Mouse (Mus musculus) spleen, adult 18-20 months (tissue): Measurements from ENCODE around the gene Ifitm2.
"Not testable (repeated sequence)": the region's sequence is repeated elsewhere in the genome, so short reads cannot be mapped to it uniquely, and the experiment has no call there.

Experiments
- DNase-seq, 2 experiments: peaks; one replicate each; pipeline ENCODE4 v3.0.0; 2022; ENCODE audit warnings: mixed read lengths in 2 of 2

Ifitm2 gene

DNA sequence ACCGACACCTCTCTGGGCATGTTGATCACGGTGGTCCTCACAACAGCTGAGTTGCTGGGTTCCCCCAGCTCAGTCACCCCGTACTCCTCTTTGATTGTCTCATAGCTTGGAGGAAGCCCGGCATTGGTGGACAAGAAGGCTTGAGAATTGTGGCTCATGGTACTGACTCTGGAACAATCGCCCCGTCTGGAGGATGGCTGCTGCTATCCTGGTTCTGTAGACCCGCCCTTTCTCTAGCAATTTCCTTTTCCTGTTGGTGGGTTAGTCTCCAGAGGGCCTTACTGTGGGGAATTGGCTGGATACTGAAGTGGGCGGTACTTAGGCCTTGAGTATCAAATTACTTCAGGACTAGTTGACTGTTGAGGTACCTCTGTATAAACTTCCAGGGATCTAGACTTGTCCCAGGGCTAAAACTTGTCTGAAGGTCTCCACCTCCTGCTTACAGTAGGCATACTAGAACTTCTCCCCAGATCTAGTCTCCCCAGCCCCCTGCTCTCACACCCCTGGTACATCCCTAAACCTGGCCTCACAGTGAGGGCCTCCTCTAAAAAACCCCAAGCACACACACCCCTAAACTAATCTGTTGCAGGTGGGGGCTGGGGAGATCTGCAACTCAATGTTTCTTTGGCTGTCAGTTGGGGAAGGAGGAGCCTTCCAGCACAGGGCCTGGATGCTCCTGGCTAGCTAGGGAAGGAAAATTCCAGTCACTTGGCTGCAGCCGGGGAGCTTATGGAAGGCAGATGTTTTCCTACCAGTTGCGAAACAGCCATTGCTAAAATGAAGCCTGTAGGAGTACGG, at the start of gene Ifitm2, which contains the start of gene Gm45717:
Ifitm2 (minus strand) TSS at position 230 of the 798 bp plus-strand sequence.
Gm45717 (minus strand) TSS at position 180 of the 798 bp plus-strand sequence.
- DNase-seq = no peak

DNA sequence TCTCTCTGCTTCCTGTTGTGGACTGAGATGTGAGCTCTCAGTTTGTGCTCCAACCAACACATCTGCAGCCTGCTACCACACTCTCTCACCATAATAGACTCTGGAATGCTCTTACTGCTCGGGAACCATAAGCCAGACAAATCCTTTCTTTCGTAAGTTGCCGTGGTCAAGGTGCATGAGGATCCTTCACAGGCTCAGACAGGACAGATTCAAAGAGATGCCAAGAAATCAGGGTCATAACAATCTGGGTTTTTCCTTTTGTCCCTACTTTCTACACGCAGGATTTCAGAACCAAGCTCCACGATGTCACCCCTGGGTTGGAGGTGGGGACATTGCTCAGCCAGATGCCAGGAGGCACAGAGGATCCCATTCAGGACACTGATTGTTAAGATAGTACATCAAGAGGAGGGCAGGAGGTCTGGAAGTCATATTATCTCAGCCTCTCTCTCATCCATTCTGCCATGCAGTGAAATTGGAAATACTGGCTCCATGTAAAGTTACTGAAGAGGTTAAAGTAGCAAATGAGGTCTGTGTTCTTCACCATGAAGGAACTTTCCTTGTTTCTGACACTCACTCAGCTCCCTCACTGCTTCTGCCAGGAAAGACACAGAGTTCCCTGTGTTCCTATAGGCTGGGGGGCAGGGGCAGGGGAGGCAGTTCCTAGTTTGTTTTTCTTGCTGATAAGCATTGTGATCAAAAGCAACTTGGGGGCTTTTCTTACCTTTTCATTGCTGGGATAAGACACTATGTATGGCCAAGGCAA, 47.6 kb upstream of the Ifitm2 start:
- DNase-seq = no peak

DNA sequence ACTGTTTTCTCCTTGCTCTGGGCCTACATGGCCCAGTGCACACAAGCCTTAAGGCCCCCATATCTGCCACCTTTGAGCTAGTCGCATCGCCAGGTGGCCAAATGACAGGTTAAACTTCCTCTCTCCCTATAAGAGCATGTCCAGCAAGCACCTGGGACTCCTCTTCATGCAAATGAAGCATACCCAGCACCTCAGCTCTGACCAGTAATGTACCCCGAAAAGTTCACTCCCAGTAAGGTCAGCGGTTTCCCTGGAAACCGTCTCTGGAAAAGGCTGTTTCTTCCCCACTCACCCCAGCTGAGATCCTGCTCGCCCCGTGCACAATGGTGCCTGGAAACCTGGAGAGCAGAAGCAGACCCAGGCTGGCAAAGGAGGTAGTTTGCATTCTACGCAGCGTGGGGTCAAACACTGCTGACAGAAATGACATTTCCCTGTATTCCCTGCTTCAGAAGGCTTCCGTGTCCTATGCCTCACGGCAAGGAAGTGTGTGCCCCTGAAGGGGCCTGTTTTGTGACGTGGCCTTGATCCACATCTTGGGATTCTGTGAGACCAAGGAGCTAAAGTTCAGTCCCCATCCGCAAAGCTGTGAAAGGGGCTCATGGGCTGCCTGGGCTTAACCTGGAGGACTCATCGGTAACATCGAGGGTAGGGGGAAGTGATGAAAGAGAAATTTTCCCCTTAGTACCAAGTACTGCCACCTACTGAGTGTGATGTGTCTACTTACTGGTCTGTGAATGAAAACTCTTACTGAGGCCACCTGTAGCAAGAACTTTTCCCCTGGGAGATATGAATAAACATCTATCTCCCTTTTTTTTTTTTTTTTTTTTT, 45.3 kb upstream of the Ifitm2 start:
- DNase-seq = no peak

DNA sequence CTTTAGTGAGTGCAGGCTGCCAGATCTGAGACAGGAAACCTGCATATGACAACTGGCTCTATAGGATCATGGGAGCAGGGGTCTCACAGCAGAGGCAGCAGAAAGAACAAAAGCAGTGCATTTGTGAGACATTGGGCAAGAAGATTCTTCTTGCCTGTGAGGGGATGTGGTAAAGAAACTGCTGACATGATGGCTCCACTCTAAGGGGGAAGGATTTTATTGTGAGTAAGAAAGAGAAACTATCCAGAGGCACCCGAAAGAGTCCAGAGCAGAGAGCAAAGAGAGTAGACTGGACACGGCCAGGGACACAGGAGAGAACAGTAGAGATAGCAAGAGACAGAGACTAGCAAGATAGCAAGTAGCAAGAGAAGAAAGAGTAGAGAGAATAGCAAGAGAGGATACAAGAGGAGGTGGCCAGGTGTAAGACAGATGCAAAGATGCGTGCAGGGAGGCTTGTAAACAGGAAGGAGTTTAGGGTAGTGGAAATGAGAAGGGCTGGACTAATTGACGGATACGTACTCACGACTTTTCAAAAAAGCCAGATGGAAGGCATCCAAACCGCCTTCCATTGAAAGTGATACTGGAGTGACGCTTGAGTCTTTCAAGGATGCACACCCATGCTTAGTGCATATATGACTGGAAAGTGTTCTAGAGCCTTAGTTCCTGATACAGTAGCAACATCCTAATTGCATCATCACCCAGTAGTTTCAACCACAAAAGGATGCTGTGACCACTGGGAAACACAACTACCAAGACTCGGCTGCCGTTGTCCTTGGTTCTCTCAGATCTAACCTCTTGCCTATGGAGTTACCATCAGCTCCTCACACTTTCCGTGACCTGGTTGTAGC, 43.3 kb upstream of the Ifitm2 start:
- no peak for DNase-seq

DNA sequence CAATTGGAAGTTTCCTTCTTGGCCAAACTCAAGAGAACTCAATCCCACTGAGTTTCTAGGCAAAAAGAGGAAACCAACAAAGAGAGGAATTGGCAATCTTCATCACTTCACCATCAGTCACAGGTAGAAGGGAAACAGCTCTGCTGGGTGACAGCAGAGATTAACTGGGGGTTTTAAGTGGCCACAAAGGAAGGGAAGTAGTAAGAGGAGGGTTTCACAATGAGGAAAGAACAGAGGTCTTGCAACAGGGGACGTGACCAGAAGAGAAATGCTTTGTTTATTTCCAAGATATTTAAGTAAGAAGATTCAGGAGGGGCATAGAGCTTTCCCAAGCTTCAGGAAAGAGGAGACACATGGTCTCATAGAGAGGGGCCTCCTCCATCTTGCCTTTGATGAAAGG, 42.0 kb upstream of the Ifitm2 start:
- DNase-seq = no peak

DNA sequence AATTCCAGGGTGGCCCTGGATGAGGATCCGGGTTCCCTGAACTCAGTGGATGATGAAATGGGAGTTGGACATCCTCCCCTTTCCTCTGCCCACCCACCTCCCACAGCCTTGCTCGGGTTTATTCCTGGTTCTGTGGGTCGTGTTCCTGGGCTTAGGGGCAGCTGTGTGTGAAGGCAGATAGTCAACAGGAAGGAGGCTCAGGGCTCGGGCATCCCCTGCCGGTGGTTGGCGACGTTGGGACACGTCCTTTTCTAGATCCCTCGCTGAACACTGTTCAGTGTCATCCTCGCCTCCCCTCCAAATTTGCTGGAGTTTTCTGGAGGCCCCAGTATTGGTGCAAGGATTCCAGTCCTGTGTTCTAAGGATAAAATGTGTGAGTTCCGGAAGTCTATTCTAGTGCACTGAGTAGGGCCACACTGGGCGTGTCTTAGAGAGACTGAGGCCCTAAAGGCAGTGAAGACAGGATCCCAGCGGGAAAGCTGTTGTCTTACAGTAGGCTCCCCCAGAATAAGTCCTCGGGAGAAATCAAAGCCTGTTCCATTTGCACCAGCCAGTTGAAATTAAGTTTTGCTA, 35.4 kb upstream of the Ifitm2 start:
- no peak for DNase-seq

DNA sequence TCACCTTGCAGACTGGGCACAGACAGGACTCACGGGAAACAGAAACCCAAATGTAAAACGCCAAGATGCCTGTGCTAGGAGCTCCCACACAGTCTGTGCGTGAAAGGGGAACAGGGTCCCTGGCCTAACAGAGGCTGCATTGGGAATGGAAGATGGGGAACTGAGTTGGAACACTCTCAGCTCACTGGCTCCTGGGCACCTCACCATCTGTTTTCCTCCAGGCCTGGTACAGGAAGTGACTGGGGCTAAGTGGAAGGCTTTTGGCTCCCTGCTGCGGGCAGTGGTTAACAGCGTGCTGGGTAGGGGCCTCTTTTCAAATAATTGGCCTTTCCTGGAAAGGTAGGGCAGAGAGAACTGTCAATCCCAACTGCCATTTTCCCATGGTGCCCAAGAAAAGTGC, 34.8 kb upstream of the Ifitm2 start:
- DNase-seq = no peak

DNA sequence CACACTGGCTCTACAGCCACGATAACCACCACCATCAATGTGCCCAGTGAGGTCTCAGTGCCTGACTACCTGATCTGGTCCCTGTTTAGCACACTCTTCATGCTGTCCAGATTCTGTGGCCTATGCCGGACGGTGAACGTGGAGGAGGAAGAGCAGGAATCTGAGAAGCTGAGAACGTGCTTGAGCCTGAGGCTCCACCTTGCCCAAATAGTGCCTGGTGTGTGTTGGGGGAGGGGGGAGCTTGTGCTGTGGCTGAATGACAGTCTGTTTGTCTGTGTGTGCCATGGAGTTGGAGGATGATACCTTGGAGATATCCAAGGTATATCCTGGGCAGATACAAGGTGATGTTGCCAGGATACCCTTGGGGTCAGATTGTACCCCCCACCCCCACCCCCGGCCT, 34.4 kb upstream of the Ifitm2 start:
- DNase-seq = no peak

DNA sequence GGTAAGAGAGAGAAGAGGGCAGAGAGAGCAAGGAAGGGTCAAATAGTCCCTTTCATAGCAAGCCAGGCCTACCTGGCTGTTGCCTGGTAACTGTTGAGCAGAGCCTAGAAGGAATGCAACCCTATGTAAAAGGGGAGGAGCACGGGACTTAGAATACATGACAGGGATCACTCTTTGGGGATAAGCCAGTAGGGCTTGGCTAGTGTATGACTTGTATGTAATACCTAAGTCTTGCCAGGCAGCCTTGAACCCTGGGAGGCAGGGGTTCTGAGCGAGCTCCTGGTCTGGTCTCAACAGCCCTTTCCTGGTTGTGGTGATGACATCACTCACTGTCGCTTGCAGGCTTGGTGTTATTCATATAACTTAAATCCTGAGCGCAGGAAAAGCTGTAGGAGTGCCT, 33.2 kb upstream of the Ifitm2 start:
- no peak for DNase-seq

DNA sequence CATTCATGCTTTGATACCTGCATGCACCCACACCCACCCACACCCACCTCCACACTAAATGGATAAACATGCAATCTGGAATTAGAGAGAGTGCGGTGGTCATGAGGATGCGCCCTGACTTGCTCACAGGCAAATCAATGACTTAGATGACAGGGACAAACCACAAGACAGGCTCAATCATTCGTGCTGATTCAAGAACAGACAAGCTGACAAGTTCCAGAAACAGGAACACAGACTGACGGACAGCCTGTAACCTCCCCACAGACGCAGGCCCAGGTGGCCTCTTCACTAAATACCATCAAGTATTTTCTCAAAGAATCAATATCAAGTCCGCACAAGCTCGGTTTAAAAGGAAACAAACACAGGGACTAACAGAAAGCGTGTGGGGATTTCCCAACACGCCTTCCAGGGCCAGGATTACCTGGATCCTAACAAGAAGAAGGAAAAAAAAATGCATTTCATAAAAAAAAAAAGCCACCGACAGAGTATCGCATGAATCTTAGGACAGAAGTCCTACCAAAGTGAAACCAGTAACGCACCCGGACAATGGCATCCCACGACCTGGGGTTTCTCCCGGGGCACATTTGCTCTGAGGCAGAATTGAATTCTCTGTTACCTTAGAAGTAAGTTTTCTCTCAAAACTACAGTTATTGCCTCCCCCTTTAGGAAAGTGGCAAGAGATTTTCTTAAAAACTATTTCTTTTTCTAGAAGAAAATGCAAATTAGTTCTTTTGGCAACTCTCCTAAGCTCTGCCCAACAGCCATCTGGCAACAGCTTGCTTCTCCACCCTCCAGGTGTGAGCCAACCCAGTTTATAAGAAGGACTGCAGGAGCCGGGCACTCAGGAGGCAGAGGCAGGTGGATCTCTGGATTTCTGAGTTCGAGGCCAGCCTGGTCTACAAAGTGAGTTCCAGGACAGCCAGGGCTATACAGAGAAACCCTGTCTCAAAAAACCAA, 31.7 kb upstream of the Ifitm2 start:
- DNase-seq = no peak

DNA sequence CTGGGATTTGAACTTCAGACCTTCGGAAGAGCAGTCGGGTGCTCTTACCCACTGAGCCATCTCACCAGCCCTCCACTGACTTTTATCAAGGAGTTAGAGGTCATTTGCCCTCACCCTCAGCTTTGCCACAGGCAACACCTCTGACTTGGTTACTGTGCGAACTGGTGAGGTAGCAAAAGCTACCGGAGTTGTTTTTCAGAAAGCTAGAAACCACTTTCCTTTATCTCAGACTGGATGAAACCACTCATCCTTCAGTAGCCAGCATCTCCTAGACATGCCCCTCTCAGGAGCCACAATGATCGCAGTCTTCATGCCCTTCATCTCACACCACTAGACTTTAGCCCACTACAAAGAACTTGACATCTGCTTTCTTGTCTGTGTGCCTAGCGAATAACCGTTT, 27.2 kb upstream of the Ifitm2 start:
- DNase-seq = no peak

DNA sequence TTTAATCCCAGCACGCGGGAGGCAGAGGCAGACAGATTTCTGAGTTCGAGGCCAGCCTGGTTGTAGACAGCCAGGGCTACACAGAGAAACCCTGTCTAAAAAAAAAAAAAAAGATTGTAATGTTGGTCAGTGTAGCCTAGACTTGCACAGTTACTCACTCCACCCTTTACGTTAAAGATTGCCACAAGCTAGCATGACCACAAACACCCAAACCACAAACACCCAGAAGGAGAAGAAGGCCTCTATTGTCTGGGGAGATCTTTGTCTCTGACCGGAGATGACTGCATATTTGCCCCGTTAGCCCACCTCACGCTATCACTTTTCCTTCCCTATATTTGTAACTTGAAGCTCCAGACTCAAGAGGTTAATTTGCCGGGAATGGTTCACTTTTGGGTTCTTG, 25.9 kb upstream of the Ifitm2 start:
- DNase-seq = no peak

DNA sequence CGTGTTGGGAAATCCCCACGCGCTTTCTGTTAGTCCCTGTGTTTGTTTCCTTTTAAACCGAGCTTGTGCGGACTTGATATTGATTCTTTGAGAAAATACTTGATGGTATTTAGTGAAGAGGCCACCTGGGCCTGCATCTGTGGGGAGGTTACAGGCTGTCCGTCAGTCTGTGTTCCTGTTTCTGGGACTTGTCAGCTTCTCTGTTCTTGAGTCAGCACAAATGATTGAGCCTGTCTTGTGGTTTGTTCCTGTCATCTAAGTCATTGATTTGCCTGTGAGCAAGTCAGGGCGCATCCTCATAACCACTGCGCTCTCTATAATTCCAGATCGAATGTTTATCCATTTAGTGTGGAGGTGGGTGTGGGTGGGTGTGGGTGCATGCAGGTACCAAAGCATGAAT, 20.9 kb upstream of the Ifitm2 start:
- not testable (repeated sequence) for DNase-seq

DNA sequence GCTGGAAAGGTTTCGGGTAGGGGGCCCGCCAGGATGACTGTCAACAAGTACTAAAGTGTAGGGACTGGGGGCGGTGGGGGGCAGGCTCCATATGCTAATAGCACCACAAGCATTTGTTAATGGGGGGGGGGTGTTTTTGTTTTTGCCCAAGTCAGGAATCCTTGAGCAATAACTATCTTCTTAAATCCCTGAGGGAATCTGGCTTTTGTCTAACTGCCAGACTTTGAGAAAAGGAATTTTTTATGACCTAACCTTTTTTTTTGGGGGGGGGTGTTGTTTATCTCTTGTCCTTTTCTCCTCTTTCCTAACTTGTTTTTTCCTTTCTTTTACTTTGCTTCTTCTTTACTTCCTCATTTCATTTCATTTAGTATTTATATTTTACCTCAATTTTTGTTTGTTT, 19.7 kb upstream of the Ifitm2 start:
- no peak for DNase-seq

DNA sequence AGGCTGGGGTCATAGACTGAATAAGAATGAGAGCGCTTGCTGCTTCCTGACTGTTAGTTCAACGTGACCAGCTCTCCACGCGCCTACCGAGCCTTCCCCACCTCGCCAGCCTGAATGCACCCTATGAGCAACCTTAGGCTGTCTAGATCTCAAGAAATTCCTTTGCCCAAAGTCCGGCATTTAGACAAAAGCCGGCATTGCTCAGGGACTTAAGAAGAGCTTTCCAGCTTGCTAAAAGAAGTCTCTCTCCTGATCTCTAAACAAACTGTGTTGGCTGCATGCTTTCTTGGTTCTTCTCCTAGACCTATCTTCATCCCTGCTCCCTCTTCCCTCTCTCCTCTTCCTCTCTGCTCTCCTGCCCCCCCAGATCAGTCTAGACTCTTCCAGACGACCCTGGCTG, 19.2 kb upstream of the Ifitm2 start:
- no peak for DNase-seq

DNA sequence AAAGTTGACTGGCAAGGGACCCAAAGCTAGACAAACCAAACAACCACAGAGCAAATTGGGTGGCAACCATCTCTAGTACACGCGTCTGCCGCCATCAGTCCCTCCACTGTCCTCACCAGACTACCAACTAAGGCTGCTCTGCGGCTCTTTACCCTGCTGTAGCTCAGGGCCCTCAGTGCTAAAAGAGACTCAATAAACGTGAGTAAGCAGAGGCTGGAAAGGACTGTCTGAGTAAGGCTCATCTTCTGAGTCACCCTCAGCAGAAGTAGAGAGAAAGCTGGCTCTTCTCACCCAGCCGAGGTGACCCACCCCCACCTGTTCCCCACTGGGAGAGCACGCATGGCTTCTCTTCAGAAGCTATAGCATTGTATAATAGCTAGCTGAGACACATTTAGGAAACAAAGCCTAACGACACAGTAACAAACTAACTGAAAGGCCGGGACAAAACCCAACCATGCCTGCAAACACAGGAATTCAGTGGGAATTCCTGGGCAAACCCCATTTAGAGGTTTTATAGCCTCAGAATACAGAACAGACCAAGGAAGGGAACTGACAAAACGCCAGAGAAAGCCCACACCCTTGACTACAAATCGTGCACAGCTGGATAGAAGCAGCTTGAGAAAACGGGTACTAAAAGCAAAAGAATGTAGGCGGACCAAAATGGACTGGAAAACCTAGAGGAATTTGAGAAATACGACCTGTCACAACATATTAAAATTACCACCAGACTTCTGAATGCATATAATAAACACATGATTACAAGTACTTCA, 17.8 kb upstream of the Ifitm2 start:
- DNase-seq = no peak

DNA sequence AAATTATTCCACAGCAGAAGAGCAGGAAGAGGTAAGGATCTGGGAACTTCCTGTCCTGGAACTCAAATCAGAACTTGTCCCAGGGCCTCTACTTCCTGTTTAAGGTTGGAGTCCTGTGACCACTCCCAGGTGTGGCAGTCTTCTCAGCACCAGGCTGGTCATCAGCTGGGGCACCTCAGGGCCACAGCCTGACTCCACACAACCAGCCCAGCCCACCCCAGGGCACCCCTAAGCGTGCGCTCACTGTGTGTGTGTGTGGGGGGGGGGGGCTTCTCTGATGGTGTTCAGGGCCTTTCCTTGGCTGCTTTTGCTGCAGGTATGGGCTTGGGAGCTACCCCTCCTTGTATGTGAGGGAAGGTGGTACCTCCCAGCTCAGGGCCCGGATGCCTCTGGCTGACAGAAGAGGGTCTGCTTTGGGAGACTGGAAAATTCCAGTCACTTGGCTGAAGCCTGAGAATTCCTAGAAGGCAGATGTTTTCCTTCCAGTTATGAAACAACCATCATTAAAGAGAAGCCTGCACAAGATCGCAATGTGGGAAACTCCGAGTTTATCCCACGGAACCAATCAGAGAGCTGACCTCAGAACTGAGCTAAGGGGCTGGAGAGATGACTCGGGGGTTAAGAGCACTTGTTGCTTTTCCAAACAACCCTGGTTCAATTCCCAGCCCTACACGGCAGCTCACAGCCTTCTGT, 15.8 kb upstream of the Ifitm2 start:
- no peak for DNase-seq

DNA sequence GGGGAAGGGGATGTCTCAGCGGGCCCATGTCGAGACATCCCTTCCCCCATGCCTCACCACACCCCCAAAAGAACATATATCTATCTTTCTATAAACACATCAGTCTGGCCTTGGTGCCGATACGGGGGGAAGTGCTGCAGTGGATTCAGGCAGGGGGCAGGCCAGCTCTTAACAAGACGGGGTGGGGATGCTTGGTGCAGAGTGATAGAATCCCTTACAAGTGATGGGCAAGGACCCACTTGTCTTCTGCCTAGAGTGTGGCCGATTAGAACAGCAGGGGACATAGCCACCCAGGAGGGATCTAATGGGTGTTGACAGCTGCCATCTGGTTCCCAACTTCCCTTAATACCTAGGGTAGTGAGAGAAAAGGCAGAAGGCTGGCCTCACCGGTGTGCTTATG, 15.1 kb upstream of the Ifitm2 start:
- DNase-seq = no peak

DNA sequence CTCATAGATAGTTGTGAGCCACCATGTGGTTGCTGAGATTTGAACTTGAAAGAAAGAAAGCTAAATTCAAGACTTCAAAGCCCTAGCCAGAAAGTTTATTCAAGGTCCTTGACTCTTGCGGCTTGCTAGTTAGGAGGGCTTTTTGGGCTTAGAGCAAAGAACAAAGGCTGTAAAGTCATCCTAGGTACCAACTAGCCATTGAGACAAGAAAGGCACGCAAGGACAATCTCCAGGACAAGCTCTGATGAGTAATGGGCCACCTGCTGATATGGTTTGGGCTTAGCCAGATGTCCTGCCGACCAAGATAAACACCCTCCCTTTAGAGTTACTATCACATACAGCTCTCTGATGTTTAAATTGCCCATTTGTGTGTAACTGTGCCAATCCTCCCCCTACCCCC, 12.9 kb upstream of the Ifitm2 start:
- DNase-seq = not testable (repeated sequence)
